Mouse (Mus musculus) midbrain, embryonic 15.5 days (tissue): Measurements from ENCODE around the gene Fam161a. TPM values are rescaled to one million over a fixed set of nuclear protein-coding genes. Genes with fewer than 3 reads are reported as not detected.

ENCODE experiments used
- ATAC-seq: fragments of 200-750 bp; cut with Nextera tagmentation; replicated peaks from 2 replicates; pipeline ENCODE4 v1.8.0; 2017; ENCODE audit warnings: moderate TSS enrichment
- H3K27ac ChIP-seq: fragments of 300-500 bp; sonication (generic); 2 replicates; pipeline ENCODE4 v1.5.1; 2015; ENCODE audit warnings: mild to moderate bottlenecking, inconsistent platforms
- H3K27me3 ChIP-seq: fragments of 300-500 bp; sonication (generic); replicated peaks from 2 replicates; pipeline ENCODE4 v1.6.1; 2015; ENCODE audit warnings: inconsistent platforms
- H3K36me3 ChIP-seq: fragments of 300-500 bp; sonication (generic); replicated peaks from 2 replicates; pipeline ENCODE4 v1.6.1; 2015; ENCODE audit warnings: inconsistent platforms
- H3K4me1 ChIP-seq: fragments of 300-500 bp; sonication (generic); 2 replicates; pipeline ENCODE4 v1.6.1; 2015; ENCODE audit warnings: inconsistent platforms
- H3K4me2 ChIP-seq: fragments of 300-500 bp; sonication (generic); 2 replicates; pipeline ENCODE4 v1.6.1; 2015; ENCODE audit warnings: inconsistent platforms, mild to moderate bottlenecking, moderate library complexity
- H3K4me3 ChIP-seq: fragments of 300-500 bp; sonication (generic); 2 replicates; pipeline ENCODE4 v1.5.1; 2015; ENCODE audit warnings: mild to moderate bottlenecking, inconsistent platforms
- H3K9ac ChIP-seq: fragments of 300-500 bp; sonication (generic); 2 replicates; pipeline ENCODE4 v1.6.1; 2015; ENCODE audit warnings: mild to moderate bottlenecking, inconsistent platforms
- H3K9me3 ChIP-seq: fragments of 300-500 bp; sonication (generic); 2 replicates; pipeline ENCODE4 v1.6.1; 2016; ENCODE audit warnings: inconsistent platforms
- WGBS: fragments of 180-500 bp; shearing (Covaris S2); methylation state at CpG from one replicate; pipeline ENCODE4 v1.1.7; 2015; ENCODE audit warnings: mixed read lengths; 5-methylcytosine and 5-hydroxymethylcytosine counted together
- polyA plus RNA-seq: library from polyadenylated mRNA; unstranded; fragments of >200 nt; fragmentation: Nextera tagmentation; extraction: Ambion mirVana; gene quantifications from 2 replicates; pipeline ENCODE4 v1.2.1, GENCODE M21; 2015

Gene Fam161a
- polyA plus RNA-seq, 1 experiment from 2014 or later: 5.6 TPM

GRCm38 (mm10) chr11:22978711-22979110, 28.6 kb upstream of the Fam161a start:
- WGBS: 43% methylated on average over 1 of the region's 1 CpGs
- no peak overlapping the region for H3K27ac ChIP-seq
- no peak for ATAC-seq
- H3K27me3 ChIP-seq: no peaks in the 10 kb centered on the region
- H3K4me3 ChIP-seq: no peak overlapping the region
- no peak overlapping the region for H3K9ac ChIP-seq
- H3K9me3 ChIP-seq: no peaks in the 10 kb centered on the region
- H3K4me1 ChIP-seq: peaks cover 62% of the 10 kb centered on the region
- H3K36me3 ChIP-seq: no peaks in the 10 kb centered on the region; the same call in 1 of the 2 replicates
- H3K4me2 ChIP-seq: no peak overlapping the region

GRCm38 (mm10) chr11:22979221-22979620, 28.1 kb upstream of the Fam161a start:
- Histone ChIP-seq H3K27me3 (no peaks in the 10 kb centered on the region), H3K9ac (no peak overlapping the region), H3K9me3 (no peaks in the 10 kb centered on the region), H3K27ac (no peak overlapping the region), H3K4me2 (no peak overlapping the region), H3K4me3 (no peak overlapping the region), H3K4me1 (peaks cover 57% of the 10 kb centered on the region), H3K36me3 (no peaks in the 10 kb centered on the region)
- no peak for ATAC-seq
- 79% methylated on average over 1 of the region's 1 CpGs for WGBS

- Histone ChIP-seq H3K36me3 (no peaks in the 10 kb centered on the region), H3K27ac (no peak overlapping the region), H3K4me1 (peaks cover 45% of the 10 kb centered on the region), H3K4me2 (peak overlapping the region; percentile 63), H3K27me3 (no peaks in the 10 kb centered on the region), H3K9ac (peak overlapping the region; percentile 21; the same call in 1 of the 2 replicates), H3K4me3 (peak overlapping the region; percentile 78), H3K9me3 (no peaks in the 10 kb centered on the region)
- 59% methylated on average over 4 of the region's 4 CpGs for WGBS
- 0 out of 2 replicates have a peak, but pooled peaks have one; percentile 10 for ATAC-seq
These were observed 26.3 kb upstream of the Fam161a start for GRCm38 (mm10) chr11:22981041-22981440.

- 4% methylated on average over 12 of the region's 12 CpGs for WGBS
- ATAC-seq: peak; percentile 53
- H3K4me3 ChIP-seq: peak overlapping the region; percentile 78
- H3K36me3 ChIP-seq: no peaks in the 10 kb centered on the region
- no peaks in the 10 kb centered on the region for H3K27me3 ChIP-seq
- H3K4me1 ChIP-seq: peaks cover 40% of the 10 kb centered on the region
- peak overlapping the region; percentile 63 for H3K4me2 ChIP-seq
- H3K9ac ChIP-seq: peak overlapping the region; percentile 65
- H3K27ac ChIP-seq: peak overlapping the region; percentile 96
- no peaks in the 10 kb centered on the region for H3K9me3 ChIP-seq
These were observed 25.8 kb upstream of the Fam161a start for GRCm38 (mm10) chr11:22981543-22981950.

GRCm38 (mm10) chr11:22981984-22982757, 25.2 kb upstream of the Fam161a start, which contains the start of the genes Gm28048 and Commd1:
Gene Gm28048 (minus strand): TSS chr11:22982090.
Gene Commd1 (minus strand): TSS chr11:22982382.
- ATAC-seq: peak; percentile 93
- peak within 1 kb of the TSS; percentile 63 for H3K4me2 ChIP-seq
- peak within 1 kb of the TSS; percentile 65 for H3K9ac ChIP-seq
- WGBS: 3% methylated on average over 42 of the region's 42 CpGs
- peak within 1 kb of the TSS; percentile 78 for H3K4me3 ChIP-seq
- H3K9me3 ChIP-seq: no peaks in the 10 kb centered on the region
- no peaks in the 10 kb centered on the region for H3K27me3 ChIP-seq
- peaks cover 35% of the 10 kb centered on the region for H3K4me1 ChIP-seq
- H3K36me3 ChIP-seq: no peaks in the 10 kb centered on the region
- peak within 1 kb of the TSS; percentile 96 for H3K27ac ChIP-seq

- 70% methylated on average over 6 of the region's 6 CpGs for WGBS
- Histone ChIP-seq H3K9ac (no peak overlapping the region), H3K27ac (no peak overlapping the region), H3K27me3 (no peaks in the 10 kb centered on the region), H3K36me3 (no peaks in the 10 kb centered on the region), H3K4me2 (peak overlapping the region; percentile 63; the same call in 1 of the 2 replicates), H3K4me3 (no peak overlapping the region), H3K9me3 (no peaks in the 10 kb centered on the region), H3K4me1 (peaks cover 35% of the 10 kb centered on the region)
- ATAC-seq: no peak
These were observed 24.5 kb upstream of the Fam161a start for GRCm38 (mm10) chr11:22982846-22983245.

GRCm38 (mm10) chr11:22985510-22985909, 21.8 kb upstream of the Fam161a start:
- Histone ChIP-seq H3K4me3 (no peak overlapping the region), H3K4me1 (peaks cover 18% of the 10 kb centered on the region), H3K27me3 (no peaks in the 10 kb centered on the region), H3K4me2 (no peak overlapping the region), H3K9ac (no peak overlapping the region), H3K9me3 (no peaks in the 10 kb centered on the region), H3K36me3 (no peaks in the 10 kb centered on the region), H3K27ac (no peak overlapping the region)
- 82% methylated on average over 3 of the region's 3 CpGs for WGBS
- no peak for ATAC-seq

- Histone ChIP-seq H3K4me3 (no peak overlapping the region), H3K4me1 (peaks cover 17% of the 10 kb centered on the region), H3K4me2 (no peak overlapping the region), H3K27me3 (no peaks in the 10 kb centered on the region), H3K36me3 (no peaks in the 10 kb centered on the region), H3K27ac (peak overlapping the region; percentile 64), H3K9ac (no peak overlapping the region), H3K9me3 (no peaks in the 10 kb centered on the region)
- 59% methylated on average over 2 of the region's 2 CpGs for WGBS
- ATAC-seq: no peak
These were observed 20.0 kb upstream of the Fam161a start for GRCm38 (mm10) chr11:22987357-22987756.

- WGBS: 29% methylated on average over 1 of the region's 1 CpGs
- Histone ChIP-seq H3K27ac (peak overlapping the region; percentile 82), H3K27me3 (no peaks in the 10 kb centered on the region), H3K9ac (peak overlapping the region; percentile 76), H3K36me3 (peaks cover 11% of the 10 kb centered on the region; the same call in 1 of the 2 replicates), H3K9me3 (no peaks in the 10 kb centered on the region), H3K4me2 (peak overlapping the region; percentile 94), H3K4me3 (peak overlapping the region; percentile 81), H3K4me1 (peaks cover 14% of the 10 kb centered on the region)
- ATAC-seq: peak; percentile 29
These were observed 17.5 kb upstream of the Fam161a start for GRCm38 (mm10) chr11:22989786-22990185.

- Histone ChIP-seq H3K4me1 (peaks cover 14% of the 10 kb centered on the region), H3K27ac (peak within 1 kb of the TSS; percentile 82), H3K9ac (peak within 1 kb of the TSS; percentile 76), H3K9me3 (no peaks in the 10 kb centered on the region), H3K36me3 (peaks cover 18% of the 10 kb centered on the region; the same call in 1 of the 2 replicates), H3K27me3 (no peaks in the 10 kb centered on the region), H3K4me2 (peak within 1 kb of the TSS; percentile 94), H3K4me3 (peak within 1 kb of the TSS; percentile 81)
- under 1% methylated on average over 66 of the region's 66 CpGs for WGBS
- ATAC-seq: peak; percentile 99
These were observed 16.8 kb upstream of the Fam161a start, which contains the start of gene Cct4 for GRCm38 (mm10) chr11:22990393-22991126. Gene Cct4 (plus strand): TSS chr11:22990519.

GRCm38 (mm10) chr11:22991218-22991835, 16.0 kb upstream of the Fam161a start:
- no peaks in the 10 kb centered on the region for H3K27me3 ChIP-seq
- ATAC-seq: no peak
- peaks cover 14% of the 10 kb centered on the region for H3K4me1 ChIP-seq
- peaks cover 24% of the 10 kb centered on the region for H3K36me3 ChIP-seq
- H3K4me2 ChIP-seq: peak overlapping the region; percentile 94
- peak overlapping the region; percentile 76 for H3K9ac ChIP-seq
- peak overlapping the region; percentile 81 for H3K4me3 ChIP-seq
- 12% methylated on average over 14 of the region's 14 CpGs for WGBS
- H3K27ac ChIP-seq: peak overlapping the region; percentile 82; the same call in 1 of the 2 replicates
- no peaks in the 10 kb centered on the region for H3K9me3 ChIP-seq

- WGBS: 93% methylated on average over 2 of the region's 2 CpGs
- no peak for ATAC-seq
- no peak overlapping the region for H3K4me2 ChIP-seq
- H3K27ac ChIP-seq: no peak overlapping the region
- H3K4me3 ChIP-seq: no peak overlapping the region
- H3K4me1 ChIP-seq: peaks cover 14% of the 10 kb centered on the region
- H3K9me3 ChIP-seq: no peaks in the 10 kb centered on the region
- H3K27me3 ChIP-seq: no peaks in the 10 kb centered on the region
- H3K9ac ChIP-seq: no peak overlapping the region
- H3K36me3 ChIP-seq: peaks cover 37% of the 10 kb centered on the region
These were observed 13.1 kb upstream of the Fam161a start for GRCm38 (mm10) chr11:22994271-22994670.
